Mouse (Mus musculus) kidney, adult 2 months (tissue): ENCODE measurements around the gene Stk4.

Source experiments
- CTCF ChIP-seq: fragments of 200-500 bp; conservative IDR thresholded peaks from 2 replicates; pipeline ENCODE4 v1.5.1; 2011; ENCODE audit warnings: low read depth, mild to moderate bottlenecking, control low read depth, low read length, moderate library complexity, mixed read lengths; ENCODE audit not compliant: insufficient read depth, insufficient read length
- POLR2A ChIP-seq: fragments of 200-500 bp; IDR thresholded peaks from one replicate; pipeline ENCODE4 v1.6.1; 2011; ENCODE audit warnings: low read depth, low read length, control low read depth

- TF ChIP-seq CTCF (peak; percentile 89), POLR2A (no peak)
Measured at GRCm38 (mm10) chr2:164103501-164103900, 33.4 kb downstream of the Stk4 start.
